Comparison of ENCODE assay signal across 24 mouse cellular contexts in the genomic region with DNA sequence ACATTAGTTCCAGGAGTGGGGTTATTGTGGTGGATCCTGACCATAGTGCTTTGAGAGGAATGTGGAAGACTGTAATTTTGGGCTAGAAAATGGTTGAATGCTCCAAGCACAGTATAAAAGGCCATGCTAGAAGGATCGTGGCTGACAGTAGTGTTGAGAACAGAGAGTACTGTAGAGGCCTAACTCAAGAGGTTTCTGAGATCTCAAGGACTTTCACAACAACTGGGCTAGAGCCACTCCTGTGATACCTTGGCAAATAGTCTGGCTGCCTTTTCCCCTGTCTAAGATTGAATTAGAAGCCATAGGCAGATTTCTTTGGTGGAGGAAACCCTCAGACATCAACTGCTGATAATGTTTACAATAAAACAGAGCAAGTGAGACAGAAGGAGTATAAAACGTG.
DNase-seq lines count a peak whose midpoint lies in the region; ATAC-seq and TF ChIP-seq lines count a peak whose summit lies in the region.
"Had no signal": no experiment of that assay in that cellular context is flagged by ENCODE, and none has a peak within 500 bp of the region (broad histone marks: within the 10 kb centered on the region; RNA-seq: fewer than 3 reads in every experiment).

No protein-coding gene starts in this region.

- H3K27me3 ChIP-seq in forebrain, embryonic 11.5 days (ENCODE audit: control insufficient read depth, insufficient read depth, low read length) = no peaks in the 10 kb centered on the region
- no peaks in the 10 kb centered on the region for H3K27me3 ChIP-seq in forebrain, embryonic 14.5 days (replicated peaks; ENCODE audit: control insufficient read depth, insufficient read depth, low read length)
- H3K27me3 ChIP-seq in lung, embryonic 14.5 days (ENCODE audit: insufficient read depth, low read length) = no peaks in the 10 kb centered on the region
- H3K27me3 ChIP-seq in lung, postnatal 0 days (replicated peaks; ENCODE audit: insufficient read depth, low read length) = no peaks in the 10 kb centered on the region
- H3K27me3 ChIP-seq: forebrain, embryonic 15.5 days; heart, embryonic 13.5 days had no signal

- no peak overlapping the region for H3K4me3 ChIP-seq in forebrain, embryonic 11.5 days (ENCODE audit: low read depth, low read length)
- no peak overlapping the region for H3K4me3 ChIP-seq in forebrain, embryonic 14.5 days (ENCODE audit: low read depth, low read length)
- no peak overlapping the region for H3K4me3 ChIP-seq in lung, embryonic 14.5 days (ENCODE audit: low read depth, low read length)
- H3K4me3 ChIP-seq in lung, postnatal 0 days (ENCODE audit: low read depth, low read length) = no peak overlapping the region
- H3K4me3 ChIP-seq: forebrain, embryonic 10.5 days; forebrain, embryonic 15.5 days; heart, adult 2 months; heart, embryonic 10.5 days; heart, embryonic 13.5 days had no signal

- peak; percentile 4 for DNase-seq in forebrain, embryonic 11.5 days (ENCODE audit: low spot score)
- DNase-seq in forebrain, embryonic 14.5 days (ENCODE audit: low spot score) = no peak
- DNase-seq in lung, embryonic 14.5 days = peak; percentile 17
- DNase-seq in lung, postnatal 0 days (ENCODE audit: low spot score) = peak; percentile 87
- DNase-seq in lung, postnatal 25 days (ENCODE audit: low spot score) = peak; percentile 79
- no peak for DNase-seq in retina, postnatal 1 day
- no peak for DNase-seq in adrenal gland, postnatal 14 days
- DNase-seq: adrenal gland, adult 8-10 months; adrenal gland, postnatal 36 days; cerebellum, adult 18-20 months; cerebellum, adult 9-10 months; cerebellum, postnatal 14 days; gastrocnemius, postnatal 14 days; heart, adult 2 months; heart, postnatal 14 days; heart, postnatal 4 days had no signal

- TF ChIP-seq CTCF in lung, embryonic 14.5 days (IDR thresholded peaks at IDR 0.05; ENCODE audit: low read depth) = no peak
- TF ChIP-seq CTCF in lung, postnatal 0 days (IDR thresholded peaks at IDR 0.05) = no peak

- no peak for ATAC-seq in forebrain, embryonic 11.5 days (replicated peaks; ENCODE audit: low FRiP score)
- no peak for ATAC-seq in forebrain, embryonic 14.5 days
- ATAC-seq in lung, embryonic 14.5 days (ENCODE audit: insufficient read depth) = no peak
- peak; percentile 83 for ATAC-seq in lung, postnatal 0 days
- no peak for ATAC-seq in frontal cortex, adult (ENCODE audit: low TSS enrichment)
- ATAC-seq: activated CD4-positive, CD25-positive, alpha-beta regulatory T cell, adult 4 months; forebrain, embryonic 15.5 days; hindbrain, postnatal 0 days had no signal

- no peaks in the 10 kb centered on the region for H3K36me3 ChIP-seq in forebrain, embryonic 11.5 days (ENCODE audit: control insufficient read depth, insufficient read depth, low read length)
- no peaks in the 10 kb centered on the region for H3K36me3 ChIP-seq in forebrain, embryonic 14.5 days (ENCODE audit: control insufficient read depth, insufficient read depth, low read length)
- no peaks in the 10 kb centered on the region for H3K36me3 ChIP-seq in lung, embryonic 14.5 days (ENCODE audit: insufficient read depth)
- no peaks in the 10 kb centered on the region for H3K36me3 ChIP-seq in lung, postnatal 0 days (ENCODE audit: insufficient read depth, low read length)
- H3K36me3 ChIP-seq: forebrain, embryonic 10.5 days; forebrain, embryonic 15.5 days; heart, embryonic 10.5 days; heart, embryonic 13.5 days had no signal

- no peak overlapping the region for H3K27ac ChIP-seq in forebrain, embryonic 11.5 days (ENCODE audit: low read depth, low read length)
- H3K27ac ChIP-seq in forebrain, embryonic 14.5 days (ENCODE audit: low read depth, low read length) = no peak overlapping the region
- no peak overlapping the region for H3K27ac ChIP-seq in lung, embryonic 14.5 days (ENCODE audit: low read depth)
- H3K27ac ChIP-seq in lung, postnatal 0 days (ENCODE audit: low read length) = peak overlapping the region; percentile 85
- H3K27ac ChIP-seq: forebrain, embryonic 10.5 days; forebrain, embryonic 15.5 days; heart, adult 2 months; heart, embryonic 10.5 days; heart, embryonic 13.5 days; hindbrain, embryonic 14.5 days; hindbrain, postnatal 0 days had no signal

- 85% methylated on average over 2 of the region's 2 CpGs for WGBS in forebrain, embryonic 11.5 days
- 71% methylated on average over 2 of the region's 2 CpGs for WGBS in forebrain, embryonic 14.5 days
- WGBS in lung, embryonic 14.5 days = 50% methylated on average over 2 of the region's 2 CpGs
- 49% methylated on average over 2 of the region's 2 CpGs for WGBS in lung, postnatal 0 days

- H3K4me1 ChIP-seq in forebrain, embryonic 11.5 days (replicated peaks; ENCODE audit: control insufficient read depth, insufficient read depth, low read length) = no peaks in the 10 kb centered on the region; the same call in 1 of the 2 replicates
- peaks cover 4% of the 10 kb centered on the region; the same call in 1 of the 2 replicates for H3K4me1 ChIP-seq in forebrain, embryonic 14.5 days (ENCODE audit: control insufficient read depth, insufficient read depth, low read length)
- H3K4me1 ChIP-seq in lung, embryonic 14.5 days (ENCODE audit: insufficient read depth) = peaks cover 14% of the 10 kb centered on the region
- H3K4me1 ChIP-seq in lung, postnatal 0 days (ENCODE audit: insufficient read depth, low read depth, low read length) = peaks cover 19% of the 10 kb centered on the region

- no peak overlapping the region for H3K9ac ChIP-seq in forebrain, embryonic 11.5 days (ENCODE audit: low read length)
- H3K9ac ChIP-seq in forebrain, embryonic 14.5 days (ENCODE audit: low read length) = no peak overlapping the region
- H3K9ac ChIP-seq in lung, embryonic 14.5 days = no peak overlapping the region
- H3K9ac ChIP-seq in lung, postnatal 0 days (replicated peaks; ENCODE audit: low read depth) = no peak overlapping the region
- H3K9ac ChIP-seq: forebrain, embryonic 15.5 days; heart, embryonic 13.5 days; hindbrain, embryonic 14.5 days had no signal

- TF ChIP-seq EP300 in lung, postnatal 0 days (IDR thresholded peaks at IDR 0.05) = peak; percentile 98

- H3K9me3 ChIP-seq in forebrain, embryonic 11.5 days (ENCODE audit: control insufficient read depth, low read length) = no peaks in the 10 kb centered on the region
- no peaks in the 10 kb centered on the region for H3K9me3 ChIP-seq in forebrain, embryonic 14.5 days (replicated peaks; ENCODE audit: control insufficient read depth, low read length)
- H3K9me3 ChIP-seq in lung, embryonic 14.5 days (ENCODE audit: low read depth, low read length) = no peaks in the 10 kb centered on the region
- H3K9me3 ChIP-seq in lung, postnatal 0 days (ENCODE audit: low read length) = no peaks in the 10 kb centered on the region
- H3K9me3 ChIP-seq: forebrain, embryonic 15.5 days; heart, embryonic 10.5 days had no signal

- no peak overlapping the region for H3K4me2 ChIP-seq in forebrain, embryonic 11.5 days (ENCODE audit: low read depth, low read length, severe bottlenecking)
- H3K4me2 ChIP-seq in forebrain, embryonic 14.5 days (ENCODE audit: low read length) = no peak overlapping the region
- H3K4me2 ChIP-seq in lung, embryonic 14.5 days = no peak overlapping the region
- no peak overlapping the region for H3K4me2 ChIP-seq in lung, postnatal 0 days (replicated peaks; ENCODE audit: low read depth, low read length)
- H3K4me2 ChIP-seq: forebrain, embryonic 15.5 days; heart, embryonic 13.5 days; hindbrain, embryonic 14.5 days had no signal

Comparison
In these comparisons a context has a peak if more than half of its experiments do, and no peak if none do; other contexts are left out.
1. DNase-seq: peak in forebrain, embryonic 11.5 days (single experiment), lung, embryonic 14.5 days (single experiment), lung, postnatal 0 days (single experiment) and lung, postnatal 25 days (single experiment); none in forebrain, embryonic 14.5 days (single experiment), retina, postnatal 1 day (single experiment) and adrenal gland, postnatal 14 days (single experiment).